Mouse (Mus musculus): ENCODE data around the gene Gm5447. TPM values are rescaled to one million over a fixed set of nuclear protein-coding genes. Genes with fewer than 3 reads are reported as not detected.

Gene Gm5447
- polyA plus RNA-seq, 1 experiment from 2014 or later: not detected

DNA sequence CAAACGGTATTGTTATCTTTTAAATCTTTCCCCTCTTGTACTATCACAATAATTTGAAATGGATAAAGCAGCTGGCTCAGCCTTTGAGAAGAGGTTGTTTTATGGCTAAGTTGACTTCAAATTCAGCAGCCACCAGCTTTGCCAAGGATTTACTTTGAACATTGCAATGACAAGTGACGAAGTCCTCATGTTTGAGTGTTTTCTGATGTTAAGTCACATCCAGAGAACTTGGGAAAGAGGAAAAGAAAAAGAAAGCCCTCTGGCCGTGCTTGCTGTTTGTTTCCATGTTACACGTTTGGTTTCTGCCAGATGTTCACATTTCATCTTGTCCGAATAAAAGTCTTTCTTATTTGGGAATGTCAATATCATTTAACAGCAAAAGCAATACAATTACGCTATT is 47.9 kb downstream of the Gm5447 start:
- H3K27me3 ChIP-seq (ENCODE audit: control insufficient read depth, insufficient read depth, low read length): no peaks in the 10 kb centered on the region
- no peak overlapping the region for H3K4me2 ChIP-seq (replicated peaks; ENCODE audit: low read depth, low read length)
- H3K4me1 ChIP-seq (replicated peaks; ENCODE audit: control insufficient read depth, insufficient read depth, low read length): no peaks in the 10 kb centered on the region
- DNase-seq (ENCODE audit: low spot score): no peak
- no peaks in the 10 kb centered on the region for H3K36me3 ChIP-seq (ENCODE audit: control insufficient read depth, insufficient read depth, low read length)
- ATAC-seq (ENCODE audit: low FRiP score): no peak
- no peaks in the 10 kb centered on the region for H3K9me3 ChIP-seq (ENCODE audit: control insufficient read depth, low read length)
- no peak overlapping the region for H3K4me3 ChIP-seq (ENCODE audit: low read depth, low read length)
- 74% methylated on average over 6 of the region's 6 CpGs for whole genome bisulfite sequencing
- H3K27ac ChIP-seq (ENCODE audit: low read depth, low read length): no peak overlapping the region
- H3K9ac ChIP-seq (ENCODE audit: low read depth, low read length): no peak overlapping the region

DNA sequence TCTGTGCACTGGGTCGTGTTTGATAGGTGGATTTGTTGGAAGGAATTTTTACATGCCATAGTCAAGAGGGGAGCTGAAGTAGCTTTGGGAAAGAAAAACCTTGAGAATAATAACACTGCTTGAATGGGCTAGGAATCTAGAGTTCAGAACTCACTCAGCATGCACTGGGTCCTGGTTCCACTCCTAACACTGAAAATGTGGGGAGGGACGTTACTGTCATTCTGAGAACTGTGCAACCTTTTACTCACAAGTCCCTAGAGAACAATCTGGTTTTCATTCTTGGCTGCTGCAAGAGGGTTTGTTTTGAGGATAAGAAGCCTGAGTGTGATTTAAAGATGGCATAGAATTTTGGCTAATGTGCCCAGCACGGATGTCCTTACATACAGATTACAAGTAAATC is 49.7 kb downstream of the Gm5447 start:
- Histone ChIP-seq H3K4me1 (replicated peaks; ENCODE audit: control insufficient read depth, insufficient read depth, low read length) (no peaks in the 10 kb centered on the region), H3K4me3 (ENCODE audit: low read depth, low read length) (no peak overlapping the region), H3K27me3 (ENCODE audit: control insufficient read depth, insufficient read depth, low read length) (no peaks in the 10 kb centered on the region), H3K9me3 (ENCODE audit: control insufficient read depth, low read length) (no peaks in the 10 kb centered on the region), H3K4me2 (replicated peaks; ENCODE audit: low read depth, low read length) (no peak overlapping the region), H3K27ac (ENCODE audit: low read depth, low read length) (no peak overlapping the region), H3K9ac (ENCODE audit: low read depth, low read length) (no peak overlapping the region), H3K36me3 (ENCODE audit: control insufficient read depth, insufficient read depth, low read length) (no peaks in the 10 kb centered on the region)
- no peak for ATAC-seq (ENCODE audit: low FRiP score)
- no peak for DNase-seq (ENCODE audit: low spot score)
- 77% methylated on average over 3 of the region's 3 CpGs for WGBS

Other genes starting within 250 kb of the Gm5447 start
- gene Irf4, start 225.0 kb upstream of the Gm5447 start, polyA plus RNA-seq (2014; fragmentation: Nextera tagmentation; extraction: Ambion mirVana): 0.03 and 0.06 TPM in 2 replicates
- gene Hus1b, start 26.4 kb upstream of the Gm5447 start, polyA plus RNA-seq (2014; fragmentation: Nextera tagmentation; extraction: Ambion mirVana): 0.25 TPM in 1 of 2 replicates, not detected in the other
- 41.2 and 45.8 TPM in 2 replicates for gene Exoc2, start 111 bp upstream of the Gm5447 start, polyA plus RNA-seq (2014; fragmentation: Nextera tagmentation; extraction: Ambion mirVana)

Data from hindbrain, embryonic 11.5 days (tissue).